Mouse (Mus musculus) urinary bladder, postnatal 10 days (tissue): ENCODE data around the gene Gjd3.
"Not testable (repeated sequence)": the region's sequence is repeated elsewhere in the genome, so short reads cannot be mapped to it uniquely, and the experiment has no call there.

Experiments
- DNase-seq: peaks from one replicate; pipeline ENCODE4 v3.0.0; 2022; ENCODE audit warnings: low spot score

The Gjd3 gene

GRCm38 (mm10) chr11:98982773-98983133 is at the start of gene Gjd3:
TSS of gene Gjd3 (minus strand) at chr11:98983016.
- no peak for DNase-seq

- no peak for DNase-seq
Measured at GRCm38 (mm10) chr11:99026899-99027440, 44.2 kb upstream of the Gjd3 start.

GRCm38 (mm10) chr11:99025878-99026277 is 43.1 kb upstream of the Gjd3 start:
- no peak for DNase-seq

GRCm38 (mm10) chr11:99024468-99025134 is 41.8 kb upstream of the Gjd3 start:
- no peak for DNase-seq

- DNase-seq, result no peak
Measured at GRCm38 (mm10) chr11:99023500-99024467, 41.0 kb upstream of the Gjd3 start, which contains the start of gene Top2a. TSS of gene Top2a (minus strand) at chr11:99024189.

- no peak for DNase-seq
Measured at GRCm38 (mm10) chr11:99023094-99023493, 40.3 kb upstream of the Gjd3 start.

GRCm38 (mm10) chr11:99022384-99022933 is 39.6 kb upstream of the Gjd3 start:
- no peak for DNase-seq

DNA sequence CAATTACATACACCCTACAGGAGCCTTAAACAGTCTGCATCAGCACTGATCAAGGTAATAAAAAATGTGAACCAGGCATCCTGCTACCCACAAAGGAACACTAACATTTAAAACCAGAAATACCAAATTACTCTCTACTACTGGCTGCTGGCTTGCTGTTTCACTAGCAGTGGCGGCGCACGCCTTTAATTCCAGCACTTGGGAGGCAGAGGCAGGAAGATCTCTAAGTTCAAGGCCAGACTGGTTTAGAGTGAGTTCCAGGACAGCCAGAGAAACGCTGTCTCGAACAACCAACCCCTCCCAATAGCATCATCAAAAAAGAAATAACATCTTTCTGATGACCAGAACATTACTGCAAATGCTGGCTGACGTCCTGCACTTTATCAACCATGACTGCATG is 37.0 kb upstream of the Gjd3 start:
- no peak for DNase-seq

DNA sequence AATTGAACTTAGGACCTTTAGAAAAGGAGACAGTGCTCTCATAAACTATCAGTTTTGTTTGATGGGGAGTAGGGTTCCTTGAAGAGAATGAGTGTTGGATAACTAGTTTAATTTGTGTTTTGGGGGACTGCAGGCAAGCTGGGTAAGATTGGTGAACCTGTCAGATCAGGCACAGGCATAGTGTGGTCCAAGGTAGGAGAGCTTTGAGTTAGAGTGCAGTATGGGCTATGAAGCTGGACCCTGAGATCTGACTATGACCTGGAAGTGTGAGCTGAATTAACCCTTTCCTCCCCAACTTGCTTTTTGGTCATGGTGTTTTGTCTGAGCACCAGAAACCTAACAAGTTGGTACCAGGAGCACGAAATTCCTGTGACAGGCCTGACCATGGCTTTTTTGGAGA is 31.0 kb upstream of the Gjd3 start:
- DNase-seq, result no peak

- DNase-seq, result no peak
Measured at GRCm38 (mm10) chr11:99010706-99011105, 27.9 kb upstream of the Gjd3 start.

DNA sequence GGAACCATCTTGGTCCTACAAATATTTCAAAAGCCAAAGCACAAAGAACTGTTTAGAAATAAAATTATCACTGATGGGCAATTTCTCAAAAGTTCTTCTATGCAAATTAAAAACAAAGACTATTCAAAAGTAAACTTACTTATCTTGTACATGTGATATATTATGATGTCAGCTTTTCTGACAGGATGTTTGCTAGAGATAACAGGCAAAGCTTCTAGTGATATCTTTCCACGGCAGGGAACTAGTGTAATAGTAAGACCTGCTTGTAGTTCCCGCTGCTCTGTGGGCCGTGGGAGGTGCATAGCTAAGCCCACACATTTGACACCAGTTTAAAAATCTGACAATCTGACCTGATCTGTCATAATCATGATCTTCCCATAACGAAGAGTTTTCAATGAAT is 27.3 kb upstream of the Gjd3 start:
- no peak for DNase-seq

GRCm38 (mm10) chr11:99006788-99007187 is 24.0 kb upstream of the Gjd3 start:
- no peak for DNase-seq

GRCm38 (mm10) chr11:98999243-98999642 is 16.4 kb upstream of the Gjd3 start:
- DNase-seq, result no peak

DNA sequence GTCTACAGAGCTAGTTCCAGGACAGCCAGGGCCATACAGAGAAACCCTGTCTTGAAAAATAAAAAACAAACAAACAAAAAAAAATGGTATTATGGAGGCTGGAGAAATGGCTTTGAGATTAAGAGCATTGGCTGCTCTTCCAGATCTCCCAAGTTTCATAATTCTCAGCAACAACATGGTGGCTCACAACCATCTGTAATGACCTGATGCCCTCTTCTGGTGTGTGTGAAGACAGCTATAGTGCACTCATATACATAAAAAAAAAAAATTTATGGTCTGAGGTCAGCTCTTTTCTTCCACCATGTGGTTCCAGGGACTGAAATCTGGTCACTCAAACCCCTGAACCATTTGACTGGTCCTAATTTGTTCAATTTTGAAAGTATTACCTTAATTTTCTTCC is 16.0 kb upstream of the Gjd3 start:
- no peak for DNase-seq

DNA sequence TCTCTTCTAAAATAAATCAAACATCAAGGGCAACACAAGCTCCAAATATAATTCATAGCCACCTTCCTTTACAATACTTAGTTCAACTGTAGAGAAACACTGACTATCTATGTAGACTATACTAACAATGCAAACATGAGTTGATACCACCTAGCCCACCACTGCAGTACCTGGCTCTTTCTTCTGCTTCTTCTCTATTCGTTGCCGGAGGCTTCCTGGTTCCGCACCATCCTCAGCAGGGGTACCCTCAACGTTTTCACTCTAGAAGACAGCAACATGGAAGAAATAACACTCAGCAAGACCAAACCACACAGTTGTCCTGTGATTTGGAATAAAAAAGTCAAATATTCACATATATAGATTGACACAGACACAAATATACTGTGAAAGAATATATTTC is 14.8 kb upstream of the Gjd3 start:
- DNase-seq, result no peak

DNA sequence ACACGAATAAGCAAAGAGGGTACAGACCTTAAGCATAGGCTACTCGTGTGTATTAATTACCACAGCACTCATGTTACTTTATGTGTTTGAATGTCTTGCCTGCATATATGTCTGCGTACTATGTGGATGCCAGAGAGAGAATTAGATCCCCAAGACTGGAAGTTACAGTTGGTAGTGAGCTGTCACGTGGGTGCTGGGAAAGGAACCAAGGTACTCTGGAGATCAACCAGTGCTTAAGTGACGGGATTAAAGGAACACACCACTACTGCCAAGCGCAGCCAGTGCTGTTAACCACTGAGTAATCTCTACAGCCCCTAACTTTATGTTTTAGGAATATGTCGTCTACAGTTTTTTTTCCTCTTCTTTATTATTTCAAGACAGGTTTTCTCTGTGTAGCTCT is 13.2 kb upstream of the Gjd3 start:
- no peak for DNase-seq

GRCm38 (mm10) chr11:98990866-98991265 is 8.1 kb upstream of the Gjd3 start:
- DNase-seq, result no peak

GRCm38 (mm10) chr11:98988260-98988659 is 5.4 kb upstream of the Gjd3 start:
- DNase-seq, result not testable (repeated sequence)

DNA sequence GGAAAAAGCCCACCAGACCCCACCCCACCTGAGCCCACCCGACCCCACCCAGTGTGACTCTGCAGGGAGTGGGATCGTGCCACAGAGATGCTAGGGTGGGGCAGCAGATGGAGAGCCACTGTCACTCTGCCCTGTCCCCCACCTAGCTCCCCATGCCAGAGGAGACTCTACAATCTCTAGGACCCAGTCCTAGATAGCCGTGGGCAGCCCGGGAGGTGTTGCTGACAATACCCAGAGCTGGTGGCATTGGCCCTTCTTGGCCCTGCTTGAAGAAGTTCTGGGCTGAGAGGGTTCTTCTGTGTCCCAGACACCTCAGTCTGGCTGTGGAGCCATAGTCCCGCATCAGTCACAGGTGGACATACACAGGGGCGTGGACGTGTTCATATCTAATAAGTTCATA is 2.7 kb upstream of the Gjd3 start:
- DNase-seq, result no peak

- no peak for DNase-seq
Measured at GRCm38 (mm10) chr11:98983551-98983950, 735 bp upstream of the Gjd3 start.

DNA sequence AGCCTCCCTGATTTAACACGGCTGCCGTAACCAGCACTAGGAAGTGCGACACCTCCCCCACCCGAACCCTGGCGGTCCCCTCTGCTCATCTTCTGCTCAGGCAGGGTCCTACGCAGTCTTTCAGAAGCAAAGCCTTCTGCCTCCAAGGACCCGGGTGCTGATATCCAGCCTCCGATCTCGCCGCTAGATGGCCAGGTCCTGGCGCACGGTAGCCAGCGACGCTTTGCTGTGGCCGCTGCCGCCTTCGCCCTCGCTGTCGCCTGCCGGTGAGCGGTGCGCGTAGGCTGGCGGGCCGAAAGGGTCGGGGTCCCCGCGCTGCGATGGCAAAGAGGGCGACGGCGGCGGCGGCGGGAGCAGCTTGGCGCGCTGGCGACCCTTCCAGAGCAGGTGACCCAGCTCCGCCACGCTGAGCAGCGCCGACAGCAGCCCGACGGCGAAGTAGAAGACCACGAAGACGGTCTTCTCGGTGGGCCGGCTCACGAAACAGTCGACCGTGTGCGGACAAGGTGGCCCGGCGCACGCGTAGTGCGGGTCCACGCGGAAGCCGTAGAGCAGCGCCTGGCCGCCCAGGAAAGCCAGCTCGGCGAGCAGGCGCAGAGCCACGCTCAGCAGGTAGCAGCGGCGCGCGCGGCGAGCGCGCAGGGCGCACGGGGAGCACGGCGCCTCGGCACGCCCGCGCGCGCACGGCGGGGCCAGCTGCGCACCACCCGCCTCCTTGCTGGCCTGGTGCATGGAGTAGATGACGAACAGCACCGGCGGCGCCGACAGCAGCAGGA is 631 bp downstream of the Gjd3 start:
- DNase-seq, result no peak
